Mouse (Mus musculus) myocyte (in vitro differentiated cells): ENCODE results near the gene Cytip.

Experiments
- E2F4 ChIP-seq: IDR thresholded peaks from one replicate; pipeline ENCODE4 v1.6.1; 2011; ENCODE audit warnings: mild to moderate bottlenecking, control low read depth, moderate library complexity; ENCODE audit not compliant: insufficient read depth
- MAX ChIP-seq: IDR thresholded peaks from one replicate; pipeline ENCODE4 v1.6.1; 2011; ENCODE audit warnings: low read depth, mild to moderate bottlenecking, control low read depth
- MYOG ChIP-seq, 3 experiments: IDR thresholded peaks; one replicate each; pipeline ENCODE4 v1.6.1; 2011; ENCODE audit warnings: control low read depth in 2 of 3, low read depth in 2 of 3, mild to moderate bottlenecking in 2 of 3; ENCODE audit not compliant: insufficient read length in 2 of 3, control insufficient read depth in 1 of 3, insufficient read depth in 1 of 3
- POLR2A ChIP-seq: IDR thresholded peaks from one replicate; pipeline ENCODE4 v1.6.1; 2011; ENCODE audit warnings: low read depth, mild to moderate bottlenecking, control low read depth, moderate library complexity; ENCODE audit not compliant: insufficient read length
- POLR2AphosphoS2 ChIP-seq: IDR thresholded peaks from one replicate; pipeline ENCODE4 v1.6.1; 2011; ENCODE audit warnings: low read depth, control low read depth; ENCODE audit not compliant: insufficient read length
- SRF ChIP-seq: IDR thresholded peaks from one replicate; pipeline ENCODE4 v1.6.1; 2011; ENCODE audit warnings: low read depth; ENCODE audit not compliant: control insufficient read depth, insufficient read length
- TCF12 ChIP-seq: IDR thresholded peaks from one replicate; pipeline ENCODE4 v1.6.1; 2011; ENCODE audit warnings: mild to moderate bottlenecking, control low read depth; ENCODE audit not compliant: poor library complexity, insufficient read depth, severe bottlenecking
- TCF3 ChIP-seq: IDR thresholded peaks from one replicate; pipeline ENCODE4 v1.6.1; 2011; ENCODE audit warnings: low read depth, control low read depth; ENCODE audit not compliant: insufficient read length

- TF ChIP-seq POLR2AphosphoS2 (no peak), POLR2A (no peak), MYOG (IDR thresholded peaks at IDR 0.05; ENCODE audit: control insufficient read depth in 1 of 3, insufficient read depth in 1 of 3, insufficient read length in 2 of 3, low read depth in 2 of 3) (no peak), E2F4 (no peak), MAX (no peak), SRF (no peak), TCF12 (no peak), TCF3 (no peak)
Measured at GRCm38 (mm10) chr2:58132597-58132996, 62.7 kb downstream of the Cytip start.
